Mouse (Mus musculus) sigmoid colon, adult 10 weeks (tissue): ENCODE data around the gene Snrnp200. TPM values are rescaled to one million over a fixed set of nuclear protein-coding genes. Genes with fewer than 3 reads are reported as not detected.

ENCODE experiments used
- polyA plus RNA-seq: library from polyadenylated mRNA; stranded (reverse); fragments of 350-450 nt; fragmentation: Illumina TruSeq; extraction: RNeasy Lipid Tissue Mini Kit (QIAGEN cat#74804); gene quantifications from one replicate; pipeline ENCODE4 v1.2.3, GENCODE M21; 2014; ENCODE audit warnings: low read depth, low replicate concordance

Snrnp200 gene
- polyA plus RNA-seq, result 27.1 TPM

GRCm38 (mm10) chr2:127207547-127208451 lies at the start of gene Snrnp200, which contains the start of gene 1810024B03Rik:
Snrnp200 (plus strand) TSS chr2:127208386.
1810024B03Rik (minus strand) TSS chr2:127208280.

GRCm38 (mm10) chr2:127247592-127248333 lies 39.6 kb downstream of the Snrnp200 start, which contains the start of the genes Ciao1 and Tmem127:
Ciao1 (minus strand) TSS chr2:127247816.
Tmem127 (plus strand) TSS chr2:127247908.

DNA sequence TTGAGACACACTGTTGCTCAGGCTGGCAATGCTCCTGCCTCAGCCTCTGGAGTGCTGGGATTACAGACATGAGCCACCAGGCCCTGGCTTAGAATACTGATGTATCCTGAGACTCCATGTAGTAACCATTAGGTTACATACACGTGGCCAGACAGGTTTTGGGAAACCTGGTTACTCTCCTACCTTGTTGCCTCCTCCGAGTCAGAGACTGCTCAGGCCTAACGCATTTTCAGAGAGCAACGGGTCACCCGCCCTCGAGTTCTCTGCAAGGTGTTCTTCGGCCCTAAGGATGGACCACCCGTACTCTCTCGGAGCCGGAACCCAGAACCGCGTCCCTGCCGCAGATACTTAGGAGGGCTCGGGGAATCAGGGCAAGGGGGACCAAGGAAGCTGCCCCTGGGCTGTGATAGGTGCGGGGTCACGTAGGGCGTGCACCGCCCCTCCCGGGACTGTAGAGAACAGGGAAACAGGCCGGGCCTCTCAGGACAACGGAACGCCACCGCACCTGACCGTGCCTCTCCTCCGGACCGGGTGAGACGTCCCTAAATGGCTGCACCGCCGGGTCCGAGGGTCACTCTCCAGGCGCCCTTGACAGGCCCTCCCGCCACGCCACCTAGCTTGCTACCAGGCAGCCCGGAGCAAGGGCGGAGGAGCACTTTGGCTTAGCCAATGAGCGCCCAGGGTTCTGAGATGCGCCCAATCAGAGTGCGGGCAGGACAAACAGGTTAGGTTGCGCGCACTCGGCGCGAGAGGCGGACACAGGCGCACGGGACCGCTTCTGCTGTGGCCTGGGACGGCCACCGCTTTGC lies 61.5 kb downstream of the Snrnp200 start, which contains the start of gene Stard7:
Stard7 (plus strand) TSS at position 728 of the 809 bp plus-strand sequence.

Other genes with a start within 250 kb of the Snrnp200 start
- 26.5 TPM for gene Ap4e1, start 199.7 kb upstream of the Snrnp200 start, polyA plus RNA-seq
- gene Blvra, start 137.7 kb upstream of the Snrnp200 start, polyA plus RNA-seq, result 19.1 TPM
- 12.3 TPM for gene Ncaph, start 74.4 kb upstream of the Snrnp200 start, polyA plus RNA-seq
- 1.2 TPM for gene Itpripl1, start 64.9 kb upstream of the Snrnp200 start, polyA plus RNA-seq
- gene 1810024B03Rik, start 106 bp upstream of the Snrnp200 start, polyA plus RNA-seq, result 1.4 TPM
- gene Ciao1, start 39.4 kb downstream of the Snrnp200 start, polyA plus RNA-seq, result 24.5 TPM
- 73.6 TPM for gene Tmem127, start 39.5 kb downstream of the Snrnp200 start, polyA plus RNA-seq
- 145 TPM for gene Stard7, start 61.8 kb downstream of the Snrnp200 start, polyA plus RNA-seq
- 0.41 TPM for gene Dusp2, start 127.8 kb downstream of the Snrnp200 start, polyA plus RNA-seq
- gene Astl, start 130.3 kb downstream of the Snrnp200 start, polyA plus RNA-seq, result not detected
- not detected for gene Adra2b, start 154.8 kb downstream of the Snrnp200 start, polyA plus RNA-seq
- gene Gpat2, start 216.8 kb downstream of the Snrnp200 start, polyA plus RNA-seq, result not detected
- gene Fahd2a, start 236.2 kb downstream of the Snrnp200 start, polyA plus RNA-seq, result 6.5 TPM